Mouse (Mus musculus) CH12.LX (cell line): ENCODE measurements around the gene Brdt. TPM values are rescaled to one million over a fixed set of nuclear protein-coding genes. Genes with fewer than 3 reads are reported as not detected.

Experiments used
- DNase-seq: peaks from one replicate; pipeline ENCODE4 v3.0.0-alpha.2; 2013; ENCODE audit errors: extremely low read depth
- H3K27ac ChIP-seq: 2 replicates; pipeline ENCODE4 v1.5.1; 2012; ENCODE audit warnings: low read depth, mild to moderate bottlenecking, control low read depth, moderate library complexity; ENCODE audit not compliant: insufficient read depth
- H3K27me3 ChIP-seq: replicated peaks from 2 replicates; pipeline ENCODE3; 2012; ENCODE audit warnings: inconsistent platforms
- H3K36me3 ChIP-seq, 2 experiments: replicated peaks in 1 of 2; 2 replicates each; pipeline versions ENCODE3 to v1.6.1; 2012; ENCODE audit warnings: inconsistent platforms in 1 of 2, low read length in 1 of 2, mild to moderate bottlenecking in 1 of 2, mixed read lengths in 1 of 2, moderate library complexity in 1 of 2; ENCODE audit not compliant: control insufficient read depth in 1 of 2, insufficient read depth in 1 of 2
- H3K4me1 ChIP-seq, 2 experiments: 2 replicates each; pipeline ENCODE4 v1.6.1; 2012; ENCODE audit warnings: inconsistent platforms in 1 of 2, moderate library complexity in 1 of 2; ENCODE audit not compliant: insufficient read depth in 2 of 2, control insufficient read depth in 1 of 2
- H3K4me2 ChIP-seq: 2 replicates; pipeline ENCODE4 v1.6.1; 2012; ENCODE audit warnings: low read depth, mild to moderate bottlenecking, control low read depth; ENCODE audit not compliant: poor library complexity, insufficient read depth, severe bottlenecking
- H3K4me3 ChIP-seq, 3 experiments: fragments of 150-350 bp in 1 of 3; sonication (generic) in 1 of 3; replicated peaks in 1 of 3; 2 replicates each; pipeline versions ENCODE3 to v1.5.1; 2011 to 2012; ENCODE audit warnings: low read depth in 2 of 3, low read length in 2 of 3, mild to moderate bottlenecking in 2 of 3, moderate library complexity in 2 of 3, control low read depth in 1 of 3, improper control_type of control experiment in 1 of 3, inconsistent platforms in 1 of 3, mixed read lengths in 1 of 3; ENCODE audit not compliant: poor library complexity in 1 of 3
- H3K79me2 ChIP-seq: replicated peaks from 2 replicates; pipeline ENCODE4 v1.6.1; 2012; ENCODE audit warnings: mild to moderate bottlenecking, moderate library complexity; ENCODE audit not compliant: control insufficient read depth, poor library complexity, insufficient read depth, severe bottlenecking; ENCODE audit errors: extremely low read depth
- H3K9ac ChIP-seq: 2 replicates; pipeline ENCODE4 v1.6.1; 2012; ENCODE audit warnings: low read depth, mild to moderate bottlenecking, control low read depth, moderate library complexity; ENCODE audit not compliant: insufficient read depth
- H3K9me3 ChIP-seq: replicated peaks from 2 replicates; pipeline ENCODE3; 2012; ENCODE audit warnings: low read length, inconsistent platforms, mixed read lengths
- CTCF ChIP-seq, 2 experiments: IDR thresholded peaks in 1 of 2; conservative IDR thresholded peaks in 1 of 2; 2 replicates each; pipeline ENCODE4 v1.5.1; 2011 to 2012; ENCODE audit warnings: low read depth in 2 of 2, low read length in 2 of 2, improper control_type of control experiment in 1 of 2, inconsistent platforms in 1 of 2, mild to moderate bottlenecking in 1 of 2, moderate library complexity in 1 of 2
- ELF1 ChIP-seq: IDR thresholded peaks from 2 replicates; pipeline ENCODE4 v1.6.1; 2014; ENCODE audit warnings: low read depth, mild to moderate bottlenecking, inconsistent platforms, low read length, improper control_type of control experiment
- EP300 ChIP-seq: IDR thresholded peaks from 2 replicates; pipeline ENCODE4 v1.6.1; 2011; ENCODE audit warnings: low read length, improper control_type of control experiment
- GABPA ChIP-seq: IDR thresholded peaks from 2 replicates; pipeline ENCODE4 v1.6.1; 2012; ENCODE audit warnings: low read depth, low read length, improper control_type of control experiment, inconsistent platforms; ENCODE audit not compliant: insufficient replicate concordance
- HCFC1 ChIP-seq: IDR thresholded peaks from 2 replicates; pipeline ENCODE4 v1.6.1; 2012; ENCODE audit warnings: low read depth, mild to moderate bottlenecking, inconsistent platforms, low read length, improper control_type of control experiment
- JUND ChIP-seq: conservative IDR thresholded peaks from 2 replicates; pipeline ENCODE4 v1.6.1; 2011; ENCODE audit warnings: low read depth, low read length, improper control_type of control experiment
- MAZ ChIP-seq: IDR thresholded peaks from 2 replicates; pipeline ENCODE4 v1.6.1; 2012; ENCODE audit warnings: low read depth, mild to moderate bottlenecking, inconsistent platforms, low read length, improper control_type of control experiment, moderate library complexity
- MEF2A ChIP-seq: IDR thresholded peaks from 2 replicates; pipeline ENCODE4 v1.6.1; 2014; ENCODE audit warnings: low read depth, mild to moderate bottlenecking, inconsistent platforms, low read length, improper control_type of control experiment, borderline replicate concordance
- MXI1 ChIP-seq: IDR thresholded peaks from 2 replicates; pipeline ENCODE4 v1.6.1; 2011; ENCODE audit warnings: mild to moderate bottlenecking, low read depth, low read length, improper control_type of control experiment
- MYC ChIP-seq: IDR thresholded peaks from 2 replicates; pipeline ENCODE4 v1.6.1; 2011; ENCODE audit warnings: low read depth, mild to moderate bottlenecking, improper control_type of control experiment, low read length
- NRF1 ChIP-seq: IDR thresholded peaks from 2 replicates; pipeline ENCODE4 v1.6.1; 2014; ENCODE audit warnings: low read depth, mild to moderate bottlenecking, inconsistent platforms, low read length, improper control_type of control experiment, moderate library complexity
- POLR2AphosphoS2 ChIP-seq: IDR thresholded peaks from 2 replicates; pipeline ENCODE4 v1.6.1; 2011; ENCODE audit warnings: low read depth, low read length, improper control_type of control experiment
- RAD21 ChIP-seq: IDR thresholded peaks from 2 replicates; pipeline ENCODE4 v1.6.1; 2011; ENCODE audit warnings: low read depth, mild to moderate bottlenecking, low read length, improper control_type of control experiment, moderate library complexity
- RCOR1 ChIP-seq: conservative IDR thresholded peaks from 2 replicates; pipeline ENCODE4 v1.6.1; 2012; ENCODE audit warnings: low read depth, mild to moderate bottlenecking, inconsistent platforms, low read length, improper control_type of control experiment
- SIN3A ChIP-seq: IDR thresholded peaks from 2 replicates; pipeline ENCODE4 v1.6.1; 2012; ENCODE audit warnings: low read length, improper control_type of control experiment, inconsistent platforms
- SMC3 ChIP-seq: IDR thresholded peaks from 2 replicates; pipeline ENCODE4 v1.6.1; 2011; ENCODE audit warnings: low read depth, low read length, improper control_type of control experiment
- TBP ChIP-seq: conservative IDR thresholded peaks from 2 replicates; pipeline ENCODE4 v1.6.1; 2011; ENCODE audit warnings: low read depth, low read length, improper control_type of control experiment
- UBTF ChIP-seq: IDR thresholded peaks from 2 replicates; pipeline ENCODE4 v1.6.1; 2012; ENCODE audit warnings: low read depth, mild to moderate bottlenecking, inconsistent platforms, low read length, improper control_type of control experiment, moderate library complexity
- USF1 ChIP-seq: IDR thresholded peaks from 2 replicates; pipeline ENCODE4 v1.6.1; 2014; ENCODE audit warnings: low read depth, mild to moderate bottlenecking, inconsistent platforms, low read length, improper control_type of control experiment
- ZC3H11A ChIP-seq: IDR thresholded peaks from 2 replicates; pipeline ENCODE4 v1.6.1; 2012; ENCODE audit warnings: low read depth, mild to moderate bottlenecking, inconsistent platforms, low read length, improper control_type of control experiment
- ZMIZ1 ChIP-seq: IDR thresholded peaks from 2 replicates; pipeline ENCODE4 v1.6.1; 2012; ENCODE audit warnings: low read depth, mild to moderate bottlenecking, inconsistent platforms, low read length, improper control_type of control experiment
- ZNF384 ChIP-seq: IDR thresholded peaks from 2 replicates; pipeline ENCODE4 v1.6.1; 2012; ENCODE audit warnings: low read depth, low read length, improper control_type of control experiment, inconsistent platforms
- dilution Hi-C: fragments of 300-500 bp; cut with MboI; formaldehyde crosslinking; loops from 2 replicates; pipeline ENCODE4 v1.14.3; 2020; ENCODE audit warnings: low sequenced_read_pairs; ENCODE audit not compliant: extremely low pct_unique_long_range_greater_than_20kb, extremely low pct_ligation_motif_present
- in situ Hi-C: fragments of 300-500 bp; cut with MboI; formaldehyde crosslinking; loops from 3 replicates; pipeline ENCODE4 v1.14.3; 2019; ENCODE audit warnings: low sequenced_read_pairs, low pct_ligation_motif_present, low pct_unique_long_range_greater_than_20kb, mixed read lengths
- polyA plus RNA-seq: library from polyadenylated mRNA; unstranded; fragments of >175 nt; gene quantifications from 2 replicates; pipeline ENCODE4 v1.2.1, GENCODE M21; 2012; ENCODE audit warnings: low read depth; ENCODE audit not compliant: insufficient read length
- total RNA-seq, 2 experiments: library from RNA; depleted of rRNA; stranded (reverse); fragments of 300-350 nt in 1 of 2; fragments of >200 nt in 1 of 2; gene quantifications; 2 replicates each; pipeline ENCODE4 v1.2.3; 2012 to 2014

Brdt gene
- total and polyA plus RNA-seq, 3 experiments, result 0.56 to 0.98 (median 0.59) TPM

DNA sequence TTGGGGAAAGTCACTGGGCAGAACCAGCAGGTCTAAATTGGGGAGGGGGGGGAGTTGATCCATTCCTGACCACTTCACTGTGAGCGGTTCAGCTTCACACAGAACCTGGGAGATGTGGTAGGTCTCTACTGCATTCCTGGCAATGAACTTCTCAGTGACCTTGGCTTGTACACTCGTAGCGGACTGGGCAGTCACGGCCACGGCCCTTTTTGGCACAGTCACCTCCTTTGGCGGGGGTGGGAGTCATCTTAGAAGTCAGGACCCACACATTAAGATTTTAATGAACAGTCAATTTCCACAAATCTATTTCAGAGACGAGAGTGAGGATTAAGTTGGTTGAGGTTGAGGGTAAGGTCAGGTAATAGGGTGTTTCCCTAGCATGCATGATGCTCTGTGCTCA lies 13.8 kb upstream of the Brdt start:
- no peak for DNase-seq
- H3K36me3 ChIP-seq, result no peaks in the 10 kb centered on the region
- no peak overlapping the region for H3K27ac ChIP-seq
- H3K9me3 ChIP-seq, result no peaks in the 10 kb centered on the region
- H3K9ac ChIP-seq, result no peak overlapping the region
- dilution Hi-C loops, result no loop called here
- H3K4me1 ChIP-seq, result no peaks in the 10 kb centered on the region
- H3K4me3 ChIP-seq, result no peak overlapping the region
- no peak overlapping the region for H3K4me2 ChIP-seq
- H3K27me3 ChIP-seq, result no peaks in the 10 kb centered on the region
- H3K79me2 ChIP-seq, result no peaks in the 10 kb centered on the region
- TF ChIP-seq HCFC1 (no peak), SIN3A (no peak), MXI1 (no peak), MAZ (no peak), ZMIZ1 (no peak), UBTF (no peak), CTCF (conservative IDR thresholded peaks at IDR 0.05 in 1 of 2, IDR thresholded peaks at IDR 0.05 in 1 of 2; ENCODE audit: low read depth in 2 of 2, low read length in 2 of 2) (no peak)
- in situ Hi-C loops, result loop anchor here (25.0 kb wide), 1 partner anchor 505 kb away; no protein-coding TSS in a partner anchor

DNA sequence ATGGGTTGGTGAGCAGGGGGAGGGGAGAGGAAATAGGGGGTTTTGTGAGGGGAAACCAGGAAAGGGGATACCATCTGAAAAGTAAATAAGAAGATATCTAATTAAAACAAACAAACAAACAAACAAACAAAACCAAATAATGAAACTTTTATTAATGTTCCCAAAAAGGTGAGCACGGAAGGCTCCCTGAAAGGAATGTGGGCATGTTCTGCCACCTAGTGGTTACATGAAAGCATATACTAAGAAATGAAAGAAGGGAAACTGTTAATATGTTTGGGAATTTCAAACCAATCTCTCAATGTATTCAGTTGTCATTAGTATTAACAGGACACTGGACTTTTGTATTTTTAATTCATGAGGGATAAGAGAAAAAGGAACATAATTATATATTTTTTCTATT lies 10.3 kb upstream of the Brdt start:
- peak; percentile 32 for DNase-seq

DNA sequence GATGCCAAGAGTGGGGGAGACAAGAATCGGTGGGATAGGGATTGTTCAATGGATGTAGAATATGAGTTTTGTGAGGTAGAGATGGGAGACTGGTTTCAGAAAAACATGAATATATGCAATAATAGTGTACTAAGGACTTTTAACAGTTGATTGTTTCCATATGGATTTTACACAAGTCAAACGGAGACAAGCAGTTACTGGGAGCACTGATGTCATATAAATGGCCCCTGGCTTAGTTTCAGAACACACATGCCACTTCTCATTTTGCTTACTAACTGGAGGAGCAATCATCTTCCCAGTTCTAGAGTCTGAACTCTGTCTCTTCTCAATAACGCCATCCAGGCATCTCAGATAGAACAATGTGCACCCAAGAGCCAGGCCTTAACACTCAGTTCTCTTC lies 9.4 kb downstream of the Brdt start:
- Histone ChIP-seq H3K27me3 (no peaks in the 10 kb centered on the region), H3K27ac (no peak overlapping the region), H3K4me2 (no peak overlapping the region), H3K36me3 (no peaks in the 10 kb centered on the region), H3K79me2 (no peaks in the 10 kb centered on the region), H3K4me1 (peaks cover 0 to 2% of the 10 kb centered on the region in 2 experiments; a peak in 1 of 4 replicates), H3K9me3 (no peaks in the 10 kb centered on the region), H3K9ac (no peak overlapping the region), H3K4me3 (no peak overlapping the region)
- TF ChIP-seq JUND, result no peak
- no peak for DNase-seq
- in situ Hi-C loops, result no loop called here
- dilution Hi-C loops, result no loop called here

More for the DNA sequence above, 10.3 kb upstream of the Brdt start:
- H3K4me2 ChIP-seq, result no peak overlapping the region
- H3K79me2 ChIP-seq, result no peaks in the 10 kb centered on the region
- H3K9me3 ChIP-seq, result no peaks in the 10 kb centered on the region
- no peak overlapping the region for H3K9ac ChIP-seq
- H3K4me1 ChIP-seq, result no peaks in the 10 kb centered on the region
- H3K36me3 ChIP-seq, result no peaks in the 10 kb centered on the region
- no peak overlapping the region for H3K4me3 ChIP-seq
- no peak overlapping the region for H3K27ac ChIP-seq
- no peak for TF ChIP-seq EP300
- no peak for TF ChIP-seq RCOR1
- TF ChIP-seq ELF1, result no peak
- TF ChIP-seq MYC, result no peak
- TF ChIP-seq CTCF (conservative IDR thresholded peaks at IDR 0.05 in 1 of 2, IDR thresholded peaks at IDR 0.05 in 1 of 2; ENCODE audit: low read depth in 2 of 2, low read length in 2 of 2), result peak in 1 of 2 experiments; percentile 83; a peak in 2 of 4 replicates
- no peak for TF ChIP-seq MEF2A
- no peak for TF ChIP-seq ZNF384
- TF ChIP-seq GABPA, result no peak
- no peak for TF ChIP-seq TBP
- peak; percentile 96 for TF ChIP-seq RAD21
- no peak for TF ChIP-seq USF1
- TF ChIP-seq ZMIZ1, result no peak
- no peak for TF ChIP-seq NRF1
- peak; percentile 86 for TF ChIP-seq SMC3
- peak; percentile 79 for TF ChIP-seq ZC3H11A
- TF ChIP-seq POLR2AphosphoS2, result no peak
- in situ Hi-C loops, result loop anchor here (25.0 kb wide), 1 partner anchor 508 kb away; no protein-coding TSS in a partner anchor
- dilution Hi-C loops, result no loop called here
- H3K27me3 ChIP-seq, result no peaks in the 10 kb centered on the region
